ENCODE assay signal across 14 mouse cellular contexts in the genomic region with DNA sequence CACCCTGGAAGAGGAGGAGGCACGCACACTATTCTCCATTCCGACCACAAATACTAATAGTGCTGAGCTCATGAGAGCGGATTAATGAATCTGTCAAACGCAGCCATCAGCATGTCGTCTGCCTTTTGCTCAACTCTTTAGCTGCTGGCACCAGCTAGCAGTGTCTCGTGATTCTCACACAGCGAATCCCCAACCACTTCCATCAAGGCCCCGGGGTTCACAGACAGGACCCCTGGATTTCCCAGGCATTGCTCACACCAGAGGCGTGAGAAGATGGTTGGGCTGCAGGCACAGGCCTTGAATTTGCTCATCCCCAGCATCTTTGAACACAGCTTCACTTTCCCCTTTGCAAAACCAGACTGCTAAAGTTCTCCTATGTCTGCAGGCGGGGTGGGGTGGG. TPM values are rescaled to one million over a fixed set of nuclear protein-coding genes. Genes with fewer than 3 reads are reported as not detected.
A peak's percentile ranks its signal among the peaks of the same experiment; 100 is the strongest.
DNase-seq lines count a peak whose midpoint lies in the region; ATAC-seq and TF ChIP-seq lines count a peak whose summit lies in the region.
"Had no signal": no experiment of that assay in that cellular context is flagged by ENCODE, and none has a peak within 500 bp of the region (broad histone marks: within the 10 kb centered on the region; RNA-seq: fewer than 3 reads in every experiment).

No protein-coding gene starts in this region.

- WGBS in heart, postnatal 0 days = 83% methylated on average over 10 of the region's 10 CpGs
- WGBS in lung, embryonic 16.5 days = 73% methylated on average over 10 of the region's 10 CpGs
- 75% methylated on average over 10 of the region's 10 CpGs for WGBS in lung, adult 2 months
- 85% methylated on average over 10 of the region's 10 CpGs for WGBS in embryonic facial prominence, embryonic 14.5 days

- H3K27me3 ChIP-seq in heart, postnatal 0 days (ENCODE audit: control insufficient read depth, insufficient read depth, low read length) = no peaks in the 10 kb centered on the region
- no peaks in the 10 kb centered on the region for H3K27me3 ChIP-seq in lung, embryonic 16.5 days (ENCODE audit: control insufficient read depth, insufficient read depth, low read depth, low read length)
- no peaks in the 10 kb centered on the region for H3K27me3 ChIP-seq in embryonic facial prominence, embryonic 14.5 days (replicated peaks; ENCODE audit: control insufficient read depth, insufficient read depth, low read length)
- H3K27me3 ChIP-seq: embryonic facial prominence, embryonic 12.5 days; liver, embryonic 15.5 days; midbrain, embryonic 12.5 days had no signal

- no peaks in the 10 kb centered on the region; the same call in 1 of the 2 replicates for H3K4me1 ChIP-seq in heart, postnatal 0 days (ENCODE audit: control insufficient read depth, insufficient read depth)
- peaks cover 2% of the 10 kb centered on the region; the same call in 1 of the 2 replicates for H3K4me1 ChIP-seq in lung, embryonic 16.5 days (replicated peaks; ENCODE audit: control insufficient read depth, insufficient read depth, low read length)
- peaks cover 21% of the 10 kb centered on the region for H3K4me1 ChIP-seq in lung, adult 2 months (ENCODE audit: control insufficient read depth, insufficient read depth, low read length)
- H3K4me1 ChIP-seq in embryonic facial prominence, embryonic 14.5 days (ENCODE audit: control insufficient read depth, insufficient read depth, low read length) = peaks cover 13% of the 10 kb centered on the region; the same call in 1 of the 2 replicates
- H3K4me1 ChIP-seq: midbrain, embryonic 12.5 days had no signal

- TF ChIP-seq POLR2A in lung, adult 2 months (IDR thresholded peaks at IDR 0.05; ENCODE audit: borderline replicate concordance, extremely low read depth, low read depth, low read length) = no peak

- H3K27ac ChIP-seq in heart, postnatal 0 days (ENCODE audit: low read depth) = peak overlapping the region; percentile 44; the same call in 1 of the 2 replicates
- H3K27ac ChIP-seq in lung, embryonic 16.5 days (ENCODE audit: low read length) = peak overlapping the region; percentile 72
- 0 out of 2 replicates have a peak overlapping the region, but pooled peaks have one; percentile 1 for H3K27ac ChIP-seq in embryonic facial prominence, embryonic 14.5 days (replicated peaks; ENCODE audit: low read depth, low read length)
- H3K27ac ChIP-seq: liver, embryonic 15.5 days; midbrain, embryonic 12.5 days had no signal

- H3K4me3 ChIP-seq in heart, postnatal 0 days (ENCODE audit: low read depth, low read length) = no peak overlapping the region
- H3K4me3 ChIP-seq in lung, embryonic 16.5 days (ENCODE audit: low read length) = no peak overlapping the region
- no peak overlapping the region for H3K4me3 ChIP-seq in lung, adult 2 months (replicated peaks; ENCODE audit: extremely low read depth, low read depth, low read length)
- H3K4me3 ChIP-seq in embryonic facial prominence, embryonic 14.5 days (ENCODE audit: low read depth, low read length) = no peak overlapping the region
- H3K4me3 ChIP-seq: embryonic facial prominence, embryonic 12.5 days; liver, embryonic 15.5 days; midbrain, embryonic 12.5 days; myocyte had no signal

- no peak overlapping the region for H3K4me2 ChIP-seq in heart, postnatal 0 days (ENCODE audit: low read depth, low read length)
- H3K4me2 ChIP-seq in lung, embryonic 16.5 days (ENCODE audit: low read depth, low read length) = no peak overlapping the region
- no peak overlapping the region for H3K4me2 ChIP-seq in embryonic facial prominence, embryonic 14.5 days (ENCODE audit: low read depth, low read length)
- H3K4me2 ChIP-seq: embryonic facial prominence, embryonic 12.5 days; liver, embryonic 15.5 days; midbrain, embryonic 12.5 days had no signal

- H3K9ac ChIP-seq in heart, postnatal 0 days (replicated peaks; ENCODE audit: low read depth, low read length) = no peak overlapping the region
- H3K9ac ChIP-seq in lung, embryonic 16.5 days (ENCODE audit: low read length) = no peak overlapping the region
- H3K9ac ChIP-seq in embryonic facial prominence, embryonic 14.5 days (ENCODE audit: low read depth, low read length) = no peak overlapping the region
- H3K9ac ChIP-seq: embryonic facial prominence, embryonic 12.5 days; liver, embryonic 15.5 days; midbrain, embryonic 12.5 days had no signal

- TF ChIP-seq EP300 in heart, postnatal 0 days (IDR thresholded peaks at IDR 0.05; ENCODE audit: low read depth) = no peak

- no peak for DNase-seq in heart, postnatal 0 days (ENCODE audit: low spot score)
- DNase-seq in heart, adult 18-20 months = no peak
- no peak for DNase-seq in lung, adult 2 months
- DNase-seq in embryonic facial prominence, embryonic 14.5 days (ENCODE audit: low spot score) = no peak
- peak; percentile 26 to 71 for DNase-seq in lung, postnatal 4 days
- DNase-seq in right cerebral cortex, postnatal 25 days = no peak
- DNase-seq: cerebellum, adult 8-10 months; layer of hippocampus, postnatal 36 days; retina, postnatal 1 day had no signal

- H3K9me3 ChIP-seq in heart, postnatal 0 days (replicated peaks; ENCODE audit: control insufficient read depth, low read length) = no peaks in the 10 kb centered on the region
- H3K9me3 ChIP-seq in lung, embryonic 16.5 days (ENCODE audit: control insufficient read depth, low read length) = no peaks in the 10 kb centered on the region
- no peaks in the 10 kb centered on the region for H3K9me3 ChIP-seq in embryonic facial prominence, embryonic 14.5 days (ENCODE audit: control insufficient read depth, low read length)
- H3K9me3 ChIP-seq: embryonic facial prominence, embryonic 12.5 days; liver, embryonic 15.5 days; midbrain, embryonic 12.5 days had no signal

- TF ChIP-seq CTCF in heart, postnatal 0 days (IDR thresholded peaks at IDR 0.05; ENCODE audit: low read depth) = no peak
- TF ChIP-seq CTCF in lung, adult 2 months (IDR thresholded peaks at IDR 0.05; ENCODE audit: insufficient read depth, low read length) = no peak

- ATAC-seq in heart, postnatal 0 days (ENCODE audit: insufficient read depth, low read depth) = no peak
- ATAC-seq in lung, embryonic 16.5 days (ENCODE audit: low read depth) = 0 out of 2 replicates have a peak, but pooled peaks have one; percentile 2
- ATAC-seq in embryonic facial prominence, embryonic 14.5 days (ENCODE audit: low read depth) = no peak

- H3K36me3 ChIP-seq in heart, postnatal 0 days (replicated peaks; ENCODE audit: control insufficient read depth, insufficient read depth, low read length) = no peaks in the 10 kb centered on the region
- H3K36me3 ChIP-seq in lung, embryonic 16.5 days (ENCODE audit: control insufficient read depth, insufficient read depth, low read length) = no peaks in the 10 kb centered on the region
- no peaks in the 10 kb centered on the region for H3K36me3 ChIP-seq in embryonic facial prominence, embryonic 14.5 days (ENCODE audit: control insufficient read depth, insufficient read depth, low read length)
- H3K36me3 ChIP-seq: embryonic facial prominence, embryonic 12.5 days; liver, embryonic 15.5 days; midbrain, embryonic 12.5 days had no signal

RNA-seq across cellular contexts. Expression of a gene that starts 18.0 kb away (rescaled TPM):
- total RNA-seq in heart, postnatal 0 days (2014; rRNA removed; ENCODE audit: low replicate concordance) = 4.4 and 9.4 TPM in 2 replicates
- 1.3 and 1.4 TPM in 2 replicates for polyA plus RNA-seq in heart, postnatal 0 days (2015; fragmentation: Nextera tagmentation; extraction: Ambion mirVana)
- 1 to 10 TPM; 2.5 to 3.0 TPM for total RNA-seq in heart, adult 18-20 months (2021)
- 3.7 and 4.5 TPM in 2 replicates for polyA plus RNA-seq in lung, embryonic 16.5 days (2015; fragmentation: Nextera tagmentation; extraction: Ambion mirVana)
- polyA plus RNA-seq in lung, adult 2 months (2012; rRNA removed) = 16.3 and 19.7 TPM in 2 replicates
- 4.6 and 5.1 TPM in 2 replicates for polyA plus RNA-seq in embryonic facial prominence, embryonic 14.5 days (2014; fragmentation: Nextera tagmentation; extraction: Ambion mirVana)

Comparison
In these comparisons a context has a peak if more than half of its experiments do, and no peak if none do; other contexts are left out.
1. DNase-seq: peak in lung, postnatal 4 days (2 of 2); none in heart, postnatal 0 days (single experiment), heart, adult 18-20 months (0 of 2), lung, adult 2 months (single experiment), embryonic facial prominence, embryonic 14.5 days (single experiment) and right cerebral cortex, postnatal 25 days (single experiment).
2. H3K27ac ChIP-seq: peak in every context shown above with its lines; median percentile 72 in lung, embryonic 16.5 days; 44 in heart, postnatal 0 days; 1 in embryonic facial prominence, embryonic 14.5 days.